Mouse (Mus musculus) megakaryocyte, embryonic 14.5 days (primary cell): ENCODE results near the gene Ccdc9.

Source experiments
- FLI1 ChIP-seq: IDR thresholded peaks from 2 replicates; pipeline ENCODE4 v1.6.1; 2012; ENCODE audit warnings: low read length, inconsistent platforms, mixed read lengths
- GATA1 ChIP-seq: IDR thresholded peaks from 3 replicates; pipeline ENCODE4 v1.6.1; 2012; ENCODE audit warnings: mixed read lengths, low read length, inconsistent platforms, borderline replicate concordance

GRCm38 (mm10) chr7:16250687-16251086 lies 35.9 kb downstream of the Ccdc9 start:
- TF ChIP-seq GATA1 = no peak
- no peak for TF ChIP-seq FLI1
